Mouse (Mus musculus): ENCODE results near the gene Ccdc57. TPM values are rescaled to one million over a fixed set of nuclear protein-coding genes. Genes with fewer than 3 reads are reported as not detected.

The Ccdc57 gene
- 0.82 and 1.9 TPM in 2 replicates for polyA plus RNA-seq (2011; ENCODE audit: insufficient read length, low read depth, missing spikeins)

DNA sequence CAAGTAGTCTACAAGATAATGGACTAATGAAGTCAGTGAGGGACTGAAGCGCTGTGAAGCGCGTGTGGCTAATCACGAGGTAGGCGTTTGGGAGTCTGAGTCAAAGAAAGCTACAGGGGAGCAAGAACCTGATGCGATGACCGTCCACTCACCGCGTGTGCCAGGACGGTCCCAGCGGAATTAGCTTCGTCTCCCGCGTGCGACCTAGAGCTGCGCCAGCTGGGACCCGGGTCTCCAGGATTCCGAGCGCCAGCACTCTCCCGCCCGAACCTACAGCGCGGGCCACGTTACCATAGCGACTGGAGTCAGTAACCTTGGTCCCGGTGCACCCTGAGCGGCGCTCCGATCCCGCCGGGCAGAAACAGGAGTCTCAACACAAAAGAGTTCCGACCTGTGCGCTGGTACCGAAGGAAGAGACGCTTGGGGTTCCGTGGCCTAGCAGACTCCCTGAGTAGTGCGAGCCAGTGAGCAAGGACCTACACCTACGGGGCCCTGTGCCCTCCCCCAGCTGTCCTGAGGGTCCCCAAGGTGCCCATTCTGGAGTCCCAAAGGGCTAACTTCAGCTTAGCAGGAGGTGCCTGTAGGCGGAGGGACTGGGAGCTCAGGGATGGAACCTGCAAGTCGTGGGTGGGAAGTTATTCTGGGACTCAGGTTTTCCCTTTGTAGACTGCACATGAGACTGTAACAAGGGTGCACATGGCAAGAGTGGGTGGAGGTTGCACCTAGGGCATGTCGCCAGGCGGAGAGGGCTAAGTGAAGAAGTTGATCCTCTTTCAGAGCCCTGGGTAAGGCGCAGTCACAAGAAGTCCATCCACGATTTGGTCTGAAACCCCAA is at the start of gene Ccdc57:
Ccdc57 (minus strand) TSS at position 309 of the 835 bp plus-strand sequence.
- TF ChIP-seq POLR2A (IDR thresholded peaks at IDR 0.05; ENCODE audit: low read depth, low read length) (peak; percentile 39), CTCF (IDR thresholded peaks at IDR 0.05; ENCODE audit: borderline replicate concordance, insufficient read depth, low read length) (no peak)
- H3K4me3 ChIP-seq (ENCODE audit: insufficient read depth, low read length) = peak within 1 kb of the TSS; percentile 81
- no peaks in the 10 kb centered on the region for H3K4me1 ChIP-seq (ENCODE audit: control insufficient read depth, insufficient read depth, low read length)
- H3K27ac ChIP-seq (ENCODE audit: insufficient read depth, low read length) = no peak within 1 kb of the TSS

GRCm38 (mm10) chr11:120982459-120982858 is 49.8 kb upstream of the Ccdc57 start:
- H3K4me1 ChIP-seq (ENCODE audit: control insufficient read depth, insufficient read depth, low read length) = peaks cover 25% of the 10 kb centered on the region
- TF ChIP-seq CTCF (IDR thresholded peaks at IDR 0.05; ENCODE audit: borderline replicate concordance, insufficient read depth, low read length) (no peak), POLR2A (IDR thresholded peaks at IDR 0.05; ENCODE audit: low read depth, low read length) (no peak)
- H3K4me3 ChIP-seq (ENCODE audit: insufficient read depth, low read length) = no peak overlapping the region
- no peak overlapping the region for H3K27ac ChIP-seq (ENCODE audit: insufficient read depth, low read length)

GRCm38 (mm10) chr11:120981661-120982060 is 49.0 kb upstream of the Ccdc57 start:
- Histone ChIP-seq H3K4me1 (ENCODE audit: control insufficient read depth, insufficient read depth, low read length) (peaks cover 25% of the 10 kb centered on the region), H3K27ac (ENCODE audit: insufficient read depth, low read length) (no peak overlapping the region), H3K4me3 (ENCODE audit: insufficient read depth, low read length) (no peak overlapping the region)
- TF ChIP-seq CTCF (IDR thresholded peaks at IDR 0.05; ENCODE audit: borderline replicate concordance, insufficient read depth, low read length) = no peak
- TF ChIP-seq POLR2A (IDR thresholded peaks at IDR 0.05; ENCODE audit: low read depth, low read length) = no peak

GRCm38 (mm10) chr11:120980427-120981035 is 47.9 kb upstream of the Ccdc57 start:
- Histone ChIP-seq H3K4me3 (ENCODE audit: insufficient read depth, low read length) (no peak overlapping the region), H3K27ac (ENCODE audit: insufficient read depth, low read length) (no peak overlapping the region), H3K4me1 (ENCODE audit: control insufficient read depth, insufficient read depth, low read length) (peaks cover 21% of the 10 kb centered on the region)
- TF ChIP-seq CTCF (IDR thresholded peaks at IDR 0.05; ENCODE audit: borderline replicate concordance, insufficient read depth, low read length) = no peak
- TF ChIP-seq POLR2A (IDR thresholded peaks at IDR 0.05; ENCODE audit: low read depth, low read length) = no peak

- TF ChIP-seq POLR2A (IDR thresholded peaks at IDR 0.05; ENCODE audit: low read depth, low read length) = no peak
- TF ChIP-seq CTCF (IDR thresholded peaks at IDR 0.05; ENCODE audit: borderline replicate concordance, insufficient read depth, low read length) = no peak
- Histone ChIP-seq H3K4me1 (ENCODE audit: control insufficient read depth, insufficient read depth, low read length) (peaks cover 15% of the 10 kb centered on the region), H3K27ac (ENCODE audit: insufficient read depth, low read length) (no peak overlapping the region), H3K4me3 (ENCODE audit: insufficient read depth, low read length) (no peak overlapping the region)
Measured at GRCm38 (mm10) chr11:120979711-120980426, 47.2 kb upstream of the Ccdc57 start.

GRCm38 (mm10) chr11:120973318-120973717 is 40.6 kb upstream of the Ccdc57 start:
- Histone ChIP-seq H3K27ac (ENCODE audit: insufficient read depth, low read length) (no peak overlapping the region), H3K4me3 (ENCODE audit: insufficient read depth, low read length) (no peak overlapping the region), H3K4me1 (ENCODE audit: control insufficient read depth, insufficient read depth, low read length) (peaks cover 3% of the 10 kb centered on the region)
- TF ChIP-seq POLR2A (IDR thresholded peaks at IDR 0.05; ENCODE audit: low read depth, low read length) = no peak
- no peak for TF ChIP-seq CTCF (IDR thresholded peaks at IDR 0.05; ENCODE audit: borderline replicate concordance, insufficient read depth, low read length)

- H3K4me3 ChIP-seq (ENCODE audit: insufficient read depth, low read length) = no peak overlapping the region
- H3K4me1 ChIP-seq (ENCODE audit: control insufficient read depth, insufficient read depth, low read length) = peaks cover 3% of the 10 kb centered on the region
- H3K27ac ChIP-seq (ENCODE audit: insufficient read depth, low read length) = no peak overlapping the region
- TF ChIP-seq POLR2A (IDR thresholded peaks at IDR 0.05; ENCODE audit: low read depth, low read length) (no peak), CTCF (IDR thresholded peaks at IDR 0.05; ENCODE audit: borderline replicate concordance, insufficient read depth, low read length) (no peak)
Measured at GRCm38 (mm10) chr11:120971237-120971636, 38.6 kb upstream of the Ccdc57 start.

GRCm38 (mm10) chr11:120969742-120970141 is 37.1 kb upstream of the Ccdc57 start:
- Histone ChIP-seq H3K4me3 (ENCODE audit: insufficient read depth, low read length) (no peak overlapping the region), H3K27ac (ENCODE audit: insufficient read depth, low read length) (no peak overlapping the region), H3K4me1 (ENCODE audit: control insufficient read depth, insufficient read depth, low read length) (peaks cover 3% of the 10 kb centered on the region)
- TF ChIP-seq CTCF (IDR thresholded peaks at IDR 0.05; ENCODE audit: borderline replicate concordance, insufficient read depth, low read length) (no peak), POLR2A (IDR thresholded peaks at IDR 0.05; ENCODE audit: low read depth, low read length) (no peak)

GRCm38 (mm10) chr11:120965587-120965986 is 32.9 kb upstream of the Ccdc57 start:
- Histone ChIP-seq H3K4me3 (ENCODE audit: insufficient read depth, low read length) (no peak overlapping the region), H3K4me1 (ENCODE audit: control insufficient read depth, insufficient read depth, low read length) (0 out of 2 replicates have a peak, but pooled peaks cover under 1% of the 10 kb centered on the region), H3K27ac (ENCODE audit: insufficient read depth, low read length) (no peak overlapping the region)
- no peak for TF ChIP-seq CTCF (IDR thresholded peaks at IDR 0.05; ENCODE audit: borderline replicate concordance, insufficient read depth, low read length)
- no peak for TF ChIP-seq POLR2A (IDR thresholded peaks at IDR 0.05; ENCODE audit: low read depth, low read length)

Measured in embryonic fibroblast, embryonic 13.5 days (primary cell).